Mouse (Mus musculus): Measurements from ENCODE around the gene Icmt. TPM values are rescaled to one million over a fixed set of nuclear protein-coding genes. Genes with fewer than 3 reads are reported as not detected.

Icmt gene
- total RNA-seq (2017), result 16.8 and 19.4 TPM in 2 replicates

DNA sequence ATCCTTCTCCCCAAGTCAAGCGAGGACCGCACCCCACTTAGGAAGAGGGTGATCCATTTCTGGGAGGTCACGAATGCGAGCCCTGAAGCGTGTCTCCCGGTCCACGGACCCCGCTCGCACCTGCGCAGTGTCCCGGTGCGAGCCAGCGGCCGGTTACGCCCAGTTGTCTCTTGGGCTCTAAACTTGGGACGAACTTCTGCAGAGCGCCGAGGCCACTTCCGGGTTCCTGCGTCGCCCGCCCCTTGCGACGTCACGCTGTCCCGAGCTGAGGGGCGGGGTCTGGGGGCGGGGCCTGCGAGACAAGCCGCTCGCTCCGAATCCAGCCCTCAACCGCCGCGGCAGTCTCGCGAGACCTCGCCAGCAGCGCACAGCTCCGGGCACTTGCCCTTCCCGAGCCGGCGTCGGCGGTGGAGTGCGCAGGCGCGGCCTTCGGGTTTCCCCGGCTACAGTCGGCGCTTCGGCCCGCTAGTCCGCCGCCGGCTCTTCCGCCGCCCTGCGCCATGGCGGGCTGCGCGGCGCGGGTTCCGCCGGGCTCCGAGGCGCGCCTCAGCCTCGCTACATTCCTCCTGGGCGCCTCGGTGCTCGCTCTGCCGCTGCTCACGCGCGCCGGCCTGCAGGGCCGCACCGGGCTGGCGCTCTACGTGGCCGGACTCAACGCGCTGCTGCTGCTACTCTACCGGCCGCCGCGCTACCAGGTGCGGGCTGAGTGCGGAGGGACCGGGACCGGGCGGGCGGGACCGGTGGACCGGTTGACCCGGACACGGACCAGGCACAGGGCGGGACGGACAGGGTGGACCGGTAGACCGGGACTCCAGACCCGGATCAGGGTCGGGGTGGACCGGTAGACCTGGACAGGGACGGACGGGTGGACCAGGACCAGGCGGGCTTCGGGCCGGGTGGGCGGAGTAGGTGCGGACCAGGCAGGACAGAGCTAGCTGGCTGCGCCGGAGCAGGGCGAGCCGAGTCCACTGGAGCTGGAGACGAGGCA lies at the start of gene Icmt:
Gene Icmt, plus strand, starts transcription at position 354 of the 988 bp plus-strand sequence.
- ATAC-seq (replicated peaks in 1 of 2; ENCODE audit: insufficient read depth in 1 of 2, low FRiP score in 2 of 2, low TSS enrichment in 1 of 2, low read depth in 1 of 2, poor library complexity in 2 of 2, severe bottlenecking in 2 of 2), result peak; percentile 82 to 87

DNA sequence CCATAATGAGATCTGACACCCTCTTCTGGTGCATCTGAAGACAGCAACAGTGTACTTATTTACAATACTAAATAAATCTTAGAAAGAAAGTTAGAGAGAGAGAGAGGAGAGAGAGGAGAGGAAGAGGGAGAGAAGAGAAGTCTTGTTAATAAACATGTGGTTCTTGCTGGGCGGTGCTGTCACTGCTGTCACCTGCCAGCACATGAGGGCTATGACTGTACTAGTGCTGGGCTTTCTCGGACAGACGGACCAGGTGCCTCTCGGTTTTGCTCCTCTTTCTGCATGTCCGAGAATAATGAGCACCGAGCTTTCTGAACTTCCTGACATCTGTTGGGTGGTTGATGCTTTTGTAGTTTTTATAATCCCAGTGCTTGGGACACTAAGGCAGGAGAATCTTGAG lies 46.4 kb upstream of the Icmt start:
- ATAC-seq (replicated peaks in 1 of 2; ENCODE audit: insufficient read depth in 1 of 2, low FRiP score in 2 of 2, low TSS enrichment in 1 of 2, low read depth in 1 of 2, poor library complexity in 2 of 2, severe bottlenecking in 2 of 2), result no peak

DNA sequence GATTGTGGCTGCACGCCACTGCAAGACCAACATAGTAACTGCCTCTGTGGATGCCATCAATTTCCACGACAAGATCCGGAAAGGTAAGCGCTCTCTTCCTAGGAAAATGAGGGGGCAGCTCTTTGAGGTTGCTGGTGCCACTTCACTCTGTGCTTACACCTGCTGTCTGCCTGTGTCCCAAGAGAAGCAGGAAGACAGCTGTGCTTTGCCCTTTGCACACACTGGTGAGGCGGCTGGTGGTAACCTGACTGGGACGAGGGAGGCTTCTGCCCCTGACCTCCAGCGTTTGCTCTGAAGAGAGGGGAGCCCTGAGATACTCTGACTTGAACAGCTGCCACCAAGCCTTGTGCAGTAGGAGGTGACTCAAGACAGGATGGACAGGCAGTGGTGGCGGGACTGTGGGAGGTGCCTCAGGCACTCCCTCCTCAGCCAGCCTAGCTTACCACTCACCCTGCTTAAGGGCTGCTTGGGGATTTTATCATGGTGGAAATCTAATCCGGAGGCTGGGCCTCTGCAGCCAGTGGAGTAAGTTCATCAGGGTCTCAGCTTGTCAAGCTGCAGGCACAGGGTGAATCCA lies 43.8 kb upstream of the Icmt start:
- ATAC-seq (replicated peaks in 1 of 2; ENCODE audit: insufficient read depth in 1 of 2, low FRiP score in 2 of 2, low TSS enrichment in 1 of 2, low read depth in 1 of 2, poor library complexity in 2 of 2, severe bottlenecking in 2 of 2), result no peak

DNA sequence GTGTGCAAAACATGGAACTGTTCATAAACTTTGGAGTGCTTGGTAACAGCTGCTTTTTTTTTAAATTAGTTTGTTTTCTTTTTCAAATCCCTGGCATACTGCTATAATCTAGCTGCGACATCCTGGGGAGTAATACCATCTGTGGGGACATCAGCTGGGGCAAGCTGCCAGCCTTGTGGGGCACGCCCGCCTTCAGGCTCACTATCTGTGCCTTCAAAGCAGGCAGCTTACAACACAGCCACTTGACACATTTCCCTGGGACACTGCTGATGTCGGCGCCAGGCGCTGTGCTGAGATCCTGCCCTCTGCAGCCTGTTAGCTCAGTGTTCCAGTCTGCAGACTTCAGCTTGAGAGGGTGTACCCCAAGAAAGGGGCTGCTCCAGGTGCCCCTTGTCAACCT lies 40.0 kb upstream of the Icmt start:
- ATAC-seq (replicated peaks in 1 of 2; ENCODE audit: insufficient read depth in 1 of 2, low FRiP score in 2 of 2, low TSS enrichment in 1 of 2, low read depth in 1 of 2, poor library complexity in 2 of 2, severe bottlenecking in 2 of 2), result no peak; a peak in 1 of 4 replicates

DNA sequence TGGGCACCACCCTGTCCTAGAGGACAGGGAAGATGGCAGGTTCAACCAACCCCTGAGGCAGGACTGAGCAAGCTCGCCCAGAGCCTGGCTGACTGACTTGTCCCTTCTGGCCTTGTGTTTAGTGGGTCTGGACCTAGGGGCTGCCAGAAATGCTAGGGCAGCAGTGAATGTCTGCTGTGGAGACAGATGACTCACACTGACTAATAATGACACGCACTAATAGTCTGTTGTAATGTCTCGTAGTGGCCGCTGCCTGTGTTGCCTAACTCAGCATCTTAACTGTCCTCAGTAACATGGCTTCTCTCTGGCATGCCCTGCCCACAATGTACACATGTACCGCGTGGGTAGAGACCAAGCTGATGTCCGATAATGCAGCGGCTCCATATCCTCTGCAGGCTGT lies 36.6 kb upstream of the Icmt start:
- ATAC-seq (replicated peaks in 1 of 2; ENCODE audit: insufficient read depth in 1 of 2, low FRiP score in 2 of 2, low TSS enrichment in 1 of 2, low read depth in 1 of 2, poor library complexity in 2 of 2, severe bottlenecking in 2 of 2), result no peak

DNA sequence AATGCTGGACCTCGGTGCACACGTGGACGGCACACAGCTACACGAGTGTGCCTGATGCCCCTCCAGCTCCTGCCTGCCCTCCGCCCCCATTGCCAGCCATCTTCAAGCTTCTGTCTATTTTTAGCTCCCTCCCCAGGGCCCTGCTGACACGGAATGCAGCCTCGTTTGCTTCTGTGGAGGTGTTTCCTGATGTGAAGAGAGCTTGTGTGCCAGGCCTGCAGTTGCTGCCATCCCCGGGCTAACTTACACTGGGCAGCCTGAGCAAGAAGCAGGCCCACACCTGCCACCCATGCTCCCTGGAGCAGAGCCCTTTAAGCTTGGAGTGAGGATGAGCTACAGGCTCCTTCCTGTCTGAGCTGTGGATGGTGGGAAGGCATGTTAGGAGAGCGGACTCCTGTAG lies 34.8 kb upstream of the Icmt start:
- ATAC-seq (replicated peaks in 1 of 2; ENCODE audit: insufficient read depth in 1 of 2, low FRiP score in 2 of 2, low TSS enrichment in 1 of 2, low read depth in 1 of 2, poor library complexity in 2 of 2, severe bottlenecking in 2 of 2), result no peak

DNA sequence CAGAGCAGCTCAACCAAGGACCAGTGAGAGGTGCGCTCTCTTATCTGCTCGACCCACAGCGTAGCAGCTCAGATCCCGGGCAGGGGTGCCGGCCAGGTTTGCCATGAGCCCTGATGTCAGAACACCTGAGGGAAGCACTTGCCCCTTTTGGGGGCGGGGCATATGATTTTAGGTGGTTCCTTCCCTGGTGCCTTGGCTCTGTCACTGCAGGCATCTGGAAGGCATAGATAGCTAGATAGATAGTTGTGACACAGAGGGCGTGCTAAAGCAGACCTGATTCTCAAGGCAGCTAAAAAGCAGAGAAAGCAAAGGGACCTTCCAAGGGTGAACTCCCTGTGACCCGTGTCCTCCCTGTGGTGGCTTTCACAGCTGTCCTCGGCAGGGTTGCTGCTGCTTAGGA lies 33.9 kb upstream of the Icmt start:
- no peak for ATAC-seq (replicated peaks in 1 of 2; ENCODE audit: insufficient read depth in 1 of 2, low FRiP score in 2 of 2, low TSS enrichment in 1 of 2, low read depth in 1 of 2, poor library complexity in 2 of 2, severe bottlenecking in 2 of 2)

DNA sequence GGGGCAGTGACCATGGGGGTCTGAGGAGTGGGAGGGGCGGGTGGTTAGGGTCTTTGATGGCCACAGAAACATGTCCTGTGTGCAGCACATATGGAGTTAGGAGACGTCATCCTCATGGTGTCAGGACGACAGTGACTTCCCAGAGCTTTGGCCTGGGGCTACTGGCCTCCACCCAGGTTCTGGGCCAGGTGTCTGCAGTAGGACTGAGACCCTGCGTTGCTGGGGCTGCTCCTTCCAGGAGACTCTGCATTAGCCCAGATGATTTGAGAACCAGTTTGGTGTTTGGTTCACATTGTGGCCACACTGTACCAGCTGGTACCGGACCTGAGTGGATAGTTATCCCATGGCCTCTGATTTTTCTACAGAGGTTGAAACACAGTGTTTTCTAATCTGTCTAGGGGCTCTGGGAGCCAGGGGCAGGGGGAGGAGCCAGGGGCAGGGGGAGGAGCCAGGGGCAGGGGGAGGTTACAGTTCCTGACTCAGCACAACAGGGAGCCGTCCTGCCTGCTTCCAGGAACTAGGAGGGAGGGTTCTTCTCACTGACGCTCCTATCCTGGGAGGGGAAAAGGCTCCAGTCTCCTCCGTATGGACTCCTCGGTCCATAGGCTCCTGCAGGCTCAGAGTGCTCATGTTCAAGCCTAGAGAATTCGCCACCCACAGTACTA lies 33.4 kb upstream of the Icmt start:
- no peak for ATAC-seq (replicated peaks in 1 of 2; ENCODE audit: insufficient read depth in 1 of 2, low FRiP score in 2 of 2, low TSS enrichment in 1 of 2, low read depth in 1 of 2, poor library complexity in 2 of 2, severe bottlenecking in 2 of 2)

DNA sequence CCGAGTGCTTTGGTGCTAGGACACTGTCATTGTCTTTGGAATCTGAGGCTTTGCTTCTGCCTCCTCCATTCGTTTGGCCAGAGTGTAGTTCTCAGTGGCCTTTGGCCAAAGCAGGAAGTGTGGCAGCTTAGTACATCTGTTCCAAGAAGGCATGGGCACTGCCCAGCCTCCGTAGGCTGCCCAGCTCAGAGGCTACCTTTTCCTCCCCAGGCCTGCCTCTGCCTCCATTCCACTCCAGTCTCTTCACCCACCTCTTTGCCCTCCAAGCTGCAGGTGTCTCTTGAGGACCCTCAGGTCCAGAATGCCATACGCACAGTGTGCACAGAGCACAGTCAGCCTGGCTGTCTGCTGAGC lies 32.9 kb upstream of the Icmt start:
- ATAC-seq (replicated peaks in 1 of 2; ENCODE audit: insufficient read depth in 1 of 2, low FRiP score in 2 of 2, low TSS enrichment in 1 of 2, low read depth in 1 of 2, poor library complexity in 2 of 2, severe bottlenecking in 2 of 2), result no peak

DNA sequence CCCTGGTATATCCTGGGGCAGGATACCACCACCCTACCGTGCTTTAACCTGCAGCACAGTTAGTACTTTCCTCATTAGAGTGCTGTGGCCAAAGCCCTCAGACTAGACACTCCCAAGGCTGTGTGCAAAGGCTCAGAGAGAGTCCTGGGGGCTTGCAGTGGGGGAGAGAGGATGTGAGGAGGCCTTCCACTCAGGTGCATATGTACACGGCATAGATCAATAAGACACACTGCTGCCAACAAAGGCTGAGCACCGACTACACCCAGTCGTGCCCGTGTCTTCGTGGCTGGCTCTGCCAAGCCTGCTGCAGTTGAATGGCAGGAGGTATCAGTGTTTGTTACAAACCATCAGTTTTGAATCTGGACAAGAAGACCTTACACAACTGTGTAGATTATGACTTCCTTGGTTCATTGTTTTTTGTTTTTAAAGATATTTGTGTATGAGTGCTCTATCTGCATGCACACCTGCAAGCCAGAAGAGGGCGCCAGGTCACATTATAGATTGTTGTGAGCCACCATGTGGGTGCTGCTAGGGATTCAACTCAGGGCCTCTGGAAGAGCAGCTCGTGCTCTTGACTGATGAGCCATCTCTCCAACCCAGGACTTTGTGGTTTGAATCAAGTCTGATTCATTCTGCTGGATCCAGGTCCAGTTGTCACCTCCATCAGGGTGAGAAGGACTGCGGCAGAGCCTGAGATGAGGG lies 32.0 kb upstream of the Icmt start:
- ATAC-seq (replicated peaks in 1 of 2; ENCODE audit: insufficient read depth in 1 of 2, low FRiP score in 2 of 2, low TSS enrichment in 1 of 2, low read depth in 1 of 2, poor library complexity in 2 of 2, severe bottlenecking in 2 of 2), result no peak

DNA sequence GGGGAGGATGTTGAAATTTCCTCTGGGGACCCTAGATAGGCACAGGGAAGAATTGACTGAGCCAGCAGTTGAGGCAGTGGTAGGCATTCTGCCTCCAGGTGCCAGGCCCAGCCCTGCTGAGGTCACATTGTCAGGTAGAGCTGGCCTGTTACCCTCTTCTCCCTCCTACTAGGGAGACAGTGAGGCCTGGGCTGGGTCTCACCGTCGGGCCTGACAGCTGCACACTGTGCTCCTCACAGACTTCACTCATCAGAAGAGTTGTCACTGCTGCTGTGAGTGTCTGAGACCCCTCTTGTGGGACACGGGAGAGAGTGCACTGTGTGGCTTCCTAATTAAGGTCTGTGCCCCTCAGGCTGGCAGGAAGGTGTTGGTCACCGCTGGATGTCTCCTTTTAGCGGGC lies 31.2 kb upstream of the Icmt start:
- no peak for ATAC-seq (replicated peaks in 1 of 2; ENCODE audit: insufficient read depth in 1 of 2, low FRiP score in 2 of 2, low TSS enrichment in 1 of 2, low read depth in 1 of 2, poor library complexity in 2 of 2, severe bottlenecking in 2 of 2)

DNA sequence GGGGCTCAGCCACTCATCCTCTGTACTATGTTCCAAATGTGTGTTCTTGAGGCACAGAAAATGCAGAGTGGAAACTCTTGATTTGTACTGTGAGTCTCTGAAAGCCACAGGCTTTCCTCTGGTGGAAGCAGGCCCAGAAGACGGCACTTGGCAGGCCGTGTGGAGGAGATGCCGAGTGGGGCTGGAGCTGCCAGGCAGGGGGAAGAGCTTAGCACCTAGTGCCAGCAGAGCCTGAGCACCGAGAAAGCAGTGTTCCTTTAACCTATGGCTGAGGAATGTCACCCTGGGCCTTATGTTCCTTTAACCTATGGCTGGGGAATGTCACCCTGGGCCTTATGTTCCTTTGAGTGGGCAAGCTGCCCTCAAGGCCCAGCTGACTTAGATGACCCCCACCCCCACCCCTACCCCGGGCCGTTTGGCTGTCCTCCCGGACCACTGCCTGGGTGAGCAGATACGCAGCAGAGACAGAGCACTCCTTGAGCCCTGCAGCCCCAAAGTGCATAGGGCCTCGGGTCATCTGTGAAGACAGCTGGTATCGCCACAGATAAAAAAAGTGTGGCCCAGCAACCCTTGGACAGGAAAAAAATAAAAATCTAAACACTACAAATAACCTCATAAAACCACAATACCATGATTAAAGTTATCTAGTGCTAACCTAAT lies 30.7 kb upstream of the Icmt start:
- no peak for ATAC-seq (replicated peaks in 1 of 2; ENCODE audit: insufficient read depth in 1 of 2, low FRiP score in 2 of 2, low TSS enrichment in 1 of 2, low read depth in 1 of 2, poor library complexity in 2 of 2, severe bottlenecking in 2 of 2)

DNA sequence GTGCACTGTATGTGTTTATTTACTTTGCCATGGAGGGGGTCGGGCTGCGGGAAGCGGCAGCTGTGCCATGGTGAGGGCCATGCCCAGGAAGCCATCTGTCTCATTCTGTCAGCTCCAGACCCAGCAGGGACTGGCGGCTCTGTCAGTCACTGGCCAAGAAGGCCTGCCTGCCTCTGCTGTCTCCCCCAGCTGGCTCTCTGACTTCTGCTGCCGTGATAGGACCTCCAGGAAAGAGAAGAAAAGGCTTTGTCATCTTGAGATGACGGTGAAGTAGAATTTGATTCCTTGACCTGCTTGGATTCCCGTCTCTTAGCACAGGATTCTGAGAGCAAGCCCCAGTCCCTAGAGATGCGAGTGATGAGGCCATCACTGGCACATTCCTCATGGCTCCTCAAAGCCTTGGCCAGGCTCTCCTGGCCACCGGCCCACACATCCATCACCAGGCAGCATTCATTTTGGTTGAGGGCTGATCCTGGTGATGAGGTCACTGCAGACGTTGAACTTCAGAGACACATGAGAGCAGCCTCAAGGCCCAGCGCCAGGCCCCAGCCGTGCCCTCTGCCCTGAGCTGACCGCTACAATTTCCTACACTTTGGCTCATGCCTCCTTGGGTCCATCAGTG lies 29.2 kb upstream of the Icmt start:
- ATAC-seq (replicated peaks in 1 of 2; ENCODE audit: insufficient read depth in 1 of 2, low FRiP score in 2 of 2, low TSS enrichment in 1 of 2, low read depth in 1 of 2, poor library complexity in 2 of 2, severe bottlenecking in 2 of 2), result no peak

DNA sequence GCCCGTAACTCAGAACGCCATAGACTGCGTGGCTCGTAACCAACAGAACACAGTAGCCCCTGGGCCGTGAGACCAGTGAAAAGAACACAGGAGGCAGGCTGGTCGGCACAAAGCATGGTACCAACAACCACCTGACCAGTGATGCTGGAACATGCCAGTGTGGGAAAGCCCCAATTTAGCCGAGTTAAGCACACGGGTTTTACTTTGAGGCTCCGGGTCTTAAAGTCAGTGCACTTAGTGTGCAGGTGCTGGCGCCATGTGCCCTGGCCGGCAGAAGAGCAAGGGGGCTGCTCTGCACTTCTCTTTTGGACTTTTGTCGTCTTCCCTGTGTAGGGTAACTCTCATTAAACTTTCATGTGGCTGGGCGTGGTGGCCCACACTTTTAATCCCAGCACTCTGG lies 27.1 kb upstream of the Icmt start:
- no peak for ATAC-seq (replicated peaks in 1 of 2; ENCODE audit: insufficient read depth in 1 of 2, low FRiP score in 2 of 2, low TSS enrichment in 1 of 2, low read depth in 1 of 2, poor library complexity in 2 of 2, severe bottlenecking in 2 of 2)

DNA sequence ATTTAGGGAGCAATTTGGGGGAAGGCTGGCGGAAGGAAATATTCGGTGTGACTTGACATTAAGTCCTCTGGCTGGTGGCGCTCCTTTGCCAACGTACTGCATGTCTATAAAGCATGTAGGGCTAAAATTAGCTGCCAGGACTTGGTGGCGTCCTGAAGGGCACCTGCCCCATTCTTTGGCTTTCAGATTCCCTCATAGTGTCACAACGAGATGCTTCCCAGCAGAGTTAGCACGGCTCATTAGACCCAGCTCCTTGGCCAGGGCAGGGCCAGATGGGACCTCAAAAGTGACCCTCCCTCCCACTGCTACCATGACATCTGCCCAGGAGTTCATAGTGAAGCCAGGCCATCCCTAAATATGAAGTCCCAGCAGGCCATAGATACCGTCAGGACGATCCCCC lies 26.4 kb upstream of the Icmt start:
- ATAC-seq (replicated peaks in 1 of 2; ENCODE audit: insufficient read depth in 1 of 2, low FRiP score in 2 of 2, low TSS enrichment in 1 of 2, low read depth in 1 of 2, poor library complexity in 2 of 2, severe bottlenecking in 2 of 2), result no peak

DNA sequence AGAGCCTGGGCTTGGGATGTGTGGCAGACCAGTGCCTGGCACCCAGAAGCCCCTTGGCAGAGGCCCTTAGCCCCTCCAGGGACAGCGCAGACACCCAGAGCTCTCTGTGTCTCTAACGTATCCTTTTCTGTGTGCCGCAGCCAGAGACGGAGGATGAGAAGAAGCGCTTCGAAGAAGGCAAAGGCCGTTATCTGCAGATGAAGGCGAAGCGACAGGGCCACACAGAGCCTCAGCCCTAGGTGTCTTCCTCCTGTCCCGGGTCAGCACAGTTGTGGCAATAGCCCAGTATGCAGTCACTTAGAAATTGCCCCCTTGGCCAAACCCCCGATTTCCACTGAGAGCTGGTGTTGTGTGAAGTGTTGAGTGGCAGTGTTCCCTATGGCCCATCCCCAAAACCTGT lies 25.7 kb upstream of the Icmt start:
- no peak for ATAC-seq (replicated peaks in 1 of 2; ENCODE audit: insufficient read depth in 1 of 2, low FRiP score in 2 of 2, low TSS enrichment in 1 of 2, low read depth in 1 of 2, poor library complexity in 2 of 2, severe bottlenecking in 2 of 2)

DNA sequence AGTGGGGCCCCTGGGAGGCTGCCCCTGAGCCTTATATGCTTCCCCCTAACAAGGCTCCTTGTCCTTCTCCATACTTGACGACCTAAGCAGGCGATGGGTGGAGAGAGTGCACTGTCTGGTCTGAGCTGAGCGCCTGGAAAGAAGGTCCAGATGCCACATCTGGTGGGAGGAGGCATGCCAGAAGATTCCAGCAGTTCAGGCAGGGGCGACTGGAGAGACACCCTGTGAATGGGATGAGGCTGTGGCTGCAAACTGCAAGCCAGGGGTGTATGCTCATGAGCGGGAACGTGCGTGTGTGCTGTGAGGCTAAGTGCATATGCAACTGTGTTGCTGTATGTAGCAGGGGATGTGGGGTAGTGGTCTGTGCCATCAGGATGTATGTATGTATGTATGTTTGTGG lies 25.0 kb upstream of the Icmt start:
- ATAC-seq (replicated peaks in 1 of 2; ENCODE audit: insufficient read depth in 1 of 2, low FRiP score in 2 of 2, low TSS enrichment in 1 of 2, low read depth in 1 of 2, poor library complexity in 2 of 2, severe bottlenecking in 2 of 2), result no peak
